Mouse (Mus musculus) c-Kit-positive CD71-negative TER-119-negative erythroid progenitor cells, embryonic 14.5 days (primary cell): ENCODE measurements at regions not wholly inside any gene's neighbourhood (a gene's known extent, or its start where the extent isn't known, plus 50 kb on each side); places are given as distances from the start of the nearest gene placed in this dataset.

Experiments
- DNase-seq: peaks from one replicate; pipeline ENCODE4 v3.0.0-alpha.2; 2013; ENCODE audit warnings: low read depth

- no peak for DNase-seq
These were observed 115.3 kb upstream of the Atp6ap2 start for GRCm38 (mm10) chrX:12472296-12472695.

- no peak for DNase-seq
These were observed 108.4 kb upstream of the Atp6ap2 start for GRCm38 (mm10) chrX:12479207-12479606.

GRCm38 (mm10) chrX:12490957-12491356, 96.6 kb upstream of the Atp6ap2 start:
- no peak for DNase-seq

GRCm38 (mm10) chrX:12493216-12493615, 94.4 kb upstream of the Atp6ap2 start:
- DNase-seq, result no peak

GRCm38 (mm10) chrX:12493916-12494315, 93.7 kb upstream of the Atp6ap2 start:
- DNase-seq, result no peak

- DNase-seq, result no peak
These were observed 93.1 kb upstream of the Atp6ap2 start for GRCm38 (mm10) chrX:12494535-12494934.

- no peak for DNase-seq
These were observed 87.0 kb upstream of the Atp6ap2 start for GRCm38 (mm10) chrX:12500601-12501000.

- DNase-seq, result no peak
These were observed 85.2 kb upstream of the Atp6ap2 start for GRCm38 (mm10) chrX:12502364-12502763.

GRCm38 (mm10) chrX:12503581-12503980, 84.0 kb upstream of the Atp6ap2 start:
- no peak for DNase-seq

- no peak for DNase-seq
These were observed 76.5 kb upstream of the Atp6ap2 start for GRCm38 (mm10) chrX:12511119-12511518.

GRCm38 (mm10) chrX:12525044-12525443, 62.6 kb upstream of the Atp6ap2 start:
- no peak for DNase-seq

GRCm38 (mm10) chrX:12530406-12531311, 56.9 kb upstream of the Atp6ap2 start:
- no peak for DNase-seq
